Mouse (Mus musculus) NIH3T3 (cell line): ENCODE measurements at regions not wholly inside any gene's neighbourhood (a gene's known extent, or its start where the extent isn't known, plus 50 kb on each side); places are given as distances from the start of the nearest gene placed in this dataset.

Source experiments
- DNase-seq: peaks from one replicate; pipeline ENCODE4 v3.0.0-alpha.2; 2012; ENCODE audit warnings: low read depth

DNA sequence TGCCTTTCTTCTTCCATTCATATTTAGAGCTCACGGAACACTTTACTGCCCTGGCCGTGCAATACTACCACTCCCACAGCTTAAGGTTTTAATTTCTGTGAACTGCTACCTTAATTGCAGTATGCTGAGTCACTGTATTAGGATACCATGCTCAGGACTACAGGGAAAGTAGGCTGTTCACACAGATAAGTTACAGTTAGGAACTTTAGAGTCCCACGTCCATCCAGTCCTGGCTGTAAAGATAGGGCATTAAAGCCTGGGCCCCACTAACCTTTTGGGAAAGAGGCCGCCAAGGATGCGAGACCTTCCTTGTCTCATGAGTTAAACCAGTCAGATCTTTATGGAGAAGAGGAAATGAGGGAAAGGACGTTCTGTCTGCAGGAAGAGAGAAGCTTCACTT, 574.6 kb downstream of the Stpg2 start:
- no peak for DNase-seq

DNA sequence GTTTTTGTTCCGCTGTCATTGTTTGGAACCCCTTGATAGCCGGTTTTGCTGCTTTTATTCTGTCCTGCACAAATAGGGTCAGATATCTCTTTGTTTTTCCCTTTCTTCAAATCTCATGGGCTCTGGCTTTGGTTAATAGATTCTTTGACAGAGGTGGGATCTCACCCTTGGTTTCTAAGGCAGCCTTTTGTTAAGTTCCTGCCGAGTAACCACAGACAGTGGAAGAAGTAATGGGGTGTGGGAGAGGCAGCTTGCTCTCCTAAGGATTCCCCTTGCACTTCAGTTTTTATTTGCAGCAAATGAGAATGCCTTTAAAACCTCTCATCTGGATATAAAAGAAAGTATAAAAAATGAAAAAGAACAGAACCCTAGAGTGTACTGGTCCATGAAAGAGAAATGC, 577.9 kb downstream of the Stpg2 start:
- no peak for DNase-seq

DNA sequence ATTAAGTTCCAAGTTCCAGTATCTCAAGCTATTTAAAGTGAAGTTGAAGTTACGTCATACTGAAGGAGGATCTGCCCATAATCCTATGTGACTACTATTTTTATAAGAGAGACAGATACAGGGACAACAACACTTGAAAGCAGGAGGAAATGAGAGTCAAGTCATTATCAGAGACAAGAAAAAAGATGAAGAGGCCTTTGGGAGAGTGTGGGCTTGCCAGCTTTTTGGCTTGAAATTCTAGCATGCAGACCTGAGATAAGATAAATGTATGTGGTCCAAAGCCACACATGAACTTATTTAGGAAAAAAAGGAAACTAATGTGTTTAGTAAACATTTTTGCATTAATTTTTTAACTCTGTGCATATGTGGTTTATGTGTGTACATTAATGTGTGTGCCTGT, 581.0 kb downstream of the Stpg2 start:
- DNase-seq: no peak

DNA sequence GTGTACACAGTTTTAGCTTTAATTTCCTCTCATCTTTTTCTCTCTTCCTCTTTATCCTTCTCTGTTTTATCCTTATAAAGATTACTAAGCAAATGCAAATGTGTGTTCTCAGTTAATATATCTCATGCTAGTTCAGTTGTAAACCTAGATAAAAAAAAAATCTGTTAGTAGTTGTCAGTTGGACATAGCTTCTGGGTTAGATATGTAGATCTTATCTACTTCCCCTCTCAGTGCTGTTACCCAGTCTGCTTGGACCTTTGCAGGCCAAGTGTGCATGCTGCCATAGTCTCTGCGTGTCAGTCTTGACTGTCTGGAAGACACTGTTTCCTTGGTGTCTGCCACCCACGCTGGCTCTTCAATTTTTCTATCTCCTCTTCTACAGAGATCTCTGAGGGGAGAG, 583.4 kb downstream of the Stpg2 start:
- no peak for DNase-seq

DNA sequence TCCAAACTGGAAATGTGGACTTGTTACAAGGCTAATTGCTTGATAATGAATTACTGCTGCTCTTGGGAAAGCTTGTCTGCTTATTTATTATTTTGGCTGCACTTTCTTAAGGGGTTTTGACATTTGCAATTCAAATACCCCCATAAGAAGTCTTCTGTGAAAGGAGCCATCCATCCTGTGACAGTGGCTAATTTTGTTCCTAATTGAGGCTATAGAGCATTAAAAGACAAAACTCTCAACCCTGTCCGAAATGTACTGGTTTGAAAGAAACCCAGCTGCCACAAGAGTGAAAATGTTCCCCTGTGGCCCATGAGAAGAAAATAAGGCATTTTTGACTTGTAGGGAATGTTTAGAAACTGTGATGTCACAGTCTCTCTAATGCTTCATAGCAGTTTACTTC, 591.2 kb downstream of the Stpg2 start:
- DNase-seq: no peak

DNA sequence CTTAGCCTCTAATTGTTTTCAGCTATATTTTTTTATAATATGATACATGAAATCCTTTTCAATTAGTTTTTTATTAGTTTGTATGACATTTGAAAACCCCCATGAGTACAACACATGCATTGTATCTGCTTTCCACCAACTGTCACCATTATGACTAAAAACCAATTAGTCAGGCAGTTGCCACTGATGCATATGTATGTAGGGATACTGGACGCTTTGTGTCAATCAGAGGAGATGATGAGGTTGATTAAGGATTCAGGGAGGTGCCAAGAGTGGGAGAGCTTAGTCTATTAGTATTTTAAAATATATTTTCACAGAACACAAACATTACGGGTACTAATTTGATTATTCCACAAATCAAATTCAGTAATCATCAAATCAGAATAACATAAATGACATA, 593.6 kb downstream of the Stpg2 start:
- no peak for DNase-seq

DNA sequence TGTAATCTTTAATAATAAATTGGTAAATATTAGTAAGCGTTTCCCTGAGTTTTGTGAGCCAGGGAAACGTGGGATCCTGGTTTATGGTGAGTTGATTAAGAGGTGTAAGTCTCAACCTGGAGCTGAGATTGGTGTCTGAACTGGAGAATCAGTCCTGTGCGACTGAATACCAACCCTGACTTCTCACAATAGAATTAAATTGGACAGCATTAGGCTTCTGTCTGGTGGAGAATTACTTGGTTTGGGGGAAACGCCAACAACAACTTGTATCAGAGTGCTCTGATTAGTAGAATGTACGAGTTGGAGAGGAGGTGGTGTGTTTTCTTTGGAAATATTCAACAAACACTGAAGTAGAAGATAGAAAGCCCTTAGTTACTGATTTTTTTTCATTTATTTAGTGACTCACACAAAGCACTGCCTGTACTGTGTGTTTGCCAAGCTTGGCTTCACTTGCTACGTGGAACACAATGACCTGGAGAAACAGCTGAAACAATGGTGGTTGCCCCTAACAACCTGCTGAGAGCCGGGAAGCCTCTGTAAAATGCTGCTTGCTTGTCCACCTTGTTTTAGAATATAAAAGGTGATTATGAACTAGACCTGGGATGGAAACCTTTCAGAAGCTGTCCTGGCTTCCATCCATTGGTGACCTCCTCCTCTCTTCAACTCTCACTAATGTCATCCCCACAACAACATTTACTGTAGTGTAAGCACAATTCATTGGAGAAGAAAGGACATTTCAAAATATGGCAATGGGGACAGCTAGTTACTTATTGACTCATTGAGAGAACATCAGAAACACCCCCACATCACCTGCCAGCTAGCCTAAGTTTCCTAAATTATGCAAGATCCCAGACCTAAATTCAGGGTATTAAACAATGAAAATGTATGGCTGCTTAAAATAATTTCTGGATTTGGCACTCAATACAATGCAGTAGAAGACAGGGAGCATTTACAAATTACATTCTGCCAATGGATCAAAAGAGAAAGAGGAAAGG, 597.5 kb downstream of the Stpg2 start:
- DNase-seq: no peak

- DNase-seq: no peak
Measured at GRCm38 (mm10) chr3:139828014-139828413, 622.5 kb downstream of the Stpg2 start.

- no peak for DNase-seq
Measured at GRCm38 (mm10) chr3:139828581-139828980, 623.1 kb downstream of the Stpg2 start.

GRCm38 (mm10) chr3:139832599-139832998, 627.1 kb downstream of the Stpg2 start:
- DNase-seq: no peak

- no peak for DNase-seq
Measured at GRCm38 (mm10) chr3:139842015-139842414, 636.5 kb downstream of the Stpg2 start.

GRCm38 (mm10) chr3:139842988-139843605, 637.6 kb downstream of the Stpg2 start:
- DNase-seq: no peak

- no peak for DNase-seq
Measured at GRCm38 (mm10) chr3:139844443-139844842, 638.9 kb downstream of the Stpg2 start.

GRCm38 (mm10) chr3:139847826-139848225, 642.3 kb downstream of the Stpg2 start:
- no peak for DNase-seq

DNA sequence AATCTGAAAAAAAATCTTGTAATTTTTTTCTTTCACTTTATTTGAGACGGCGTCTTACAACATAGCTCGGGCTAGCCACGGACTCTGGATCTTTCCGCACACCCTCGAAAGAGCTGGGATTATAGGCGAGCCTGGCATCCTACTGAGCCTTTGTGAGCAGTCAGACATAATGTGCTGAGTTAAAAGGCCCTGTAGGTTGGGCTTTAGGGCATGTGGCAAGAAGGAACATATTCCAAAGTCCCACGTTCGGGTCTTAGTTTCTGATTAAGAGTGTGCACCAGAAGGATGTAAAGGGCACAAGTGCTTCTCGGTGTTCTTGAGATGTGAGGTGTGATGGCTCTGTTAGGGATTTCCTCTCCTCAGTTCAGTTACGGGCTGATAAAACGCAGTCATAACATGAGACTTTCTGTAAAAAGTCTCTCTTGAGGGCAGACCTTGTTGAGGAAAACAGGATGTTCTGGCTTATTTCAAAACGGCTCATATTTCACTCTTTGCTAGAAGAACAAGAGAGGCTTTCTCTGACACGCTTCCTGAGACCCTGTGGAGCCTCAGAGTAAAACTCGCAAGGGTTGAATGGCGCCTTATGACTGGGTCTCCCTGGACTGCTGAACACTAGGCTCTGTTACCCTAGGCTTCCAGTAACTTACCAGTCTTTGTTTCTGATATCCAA, 654.6 kb downstream of the Stpg2 start:
- DNase-seq: no peak

DNA sequence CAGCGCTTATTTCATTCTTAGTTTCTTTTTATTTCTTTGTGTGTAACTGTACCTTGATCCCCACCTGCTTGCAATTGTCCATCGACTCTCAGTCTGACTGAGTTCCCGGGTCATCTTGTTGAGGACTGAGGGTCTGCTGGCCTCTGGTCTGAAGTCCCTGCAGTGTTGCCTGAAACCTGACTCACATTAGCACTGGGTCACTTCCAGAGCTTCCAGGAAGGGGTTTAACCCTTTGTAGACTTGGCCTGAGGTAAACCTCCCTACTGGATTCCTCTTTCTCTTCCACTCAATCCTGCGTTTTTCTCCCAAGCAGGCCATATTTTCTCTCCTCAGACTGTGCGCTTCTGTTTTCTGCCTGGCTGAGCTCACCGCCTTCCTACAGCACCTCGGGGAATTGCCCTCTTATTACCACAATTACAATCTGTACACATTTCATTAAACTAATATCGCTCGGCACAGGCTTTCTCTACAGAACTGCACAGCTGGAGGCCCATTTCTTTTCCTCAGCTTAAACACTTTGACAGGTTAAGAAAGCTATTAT, 655.4 kb downstream of the Stpg2 start:
- DNase-seq: no peak

DNA sequence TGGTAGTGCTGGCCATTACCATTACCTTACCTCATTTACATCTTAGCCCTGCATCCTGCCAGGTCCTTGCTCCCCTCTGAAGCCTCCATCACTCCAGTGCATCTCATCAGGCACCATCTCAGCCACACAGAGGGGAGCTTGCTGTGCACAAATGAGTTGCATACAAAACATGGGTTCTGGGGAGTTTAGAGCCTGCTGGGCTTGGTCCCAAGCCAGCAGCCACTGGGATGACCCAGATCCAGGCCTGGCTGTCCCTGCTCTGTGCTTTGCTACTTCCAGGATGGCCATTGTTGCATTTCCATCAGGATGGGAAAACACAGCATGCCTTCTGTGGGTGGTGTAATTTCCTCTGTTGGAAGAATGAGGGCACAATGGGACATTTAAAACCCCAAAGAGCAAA, 660.8 kb downstream of the Stpg2 start:
- DNase-seq: no peak

- DNase-seq: no peak
Measured at GRCm38 (mm10) chr3:139867030-139867429, 661.5 kb downstream of the Stpg2 start.

DNA sequence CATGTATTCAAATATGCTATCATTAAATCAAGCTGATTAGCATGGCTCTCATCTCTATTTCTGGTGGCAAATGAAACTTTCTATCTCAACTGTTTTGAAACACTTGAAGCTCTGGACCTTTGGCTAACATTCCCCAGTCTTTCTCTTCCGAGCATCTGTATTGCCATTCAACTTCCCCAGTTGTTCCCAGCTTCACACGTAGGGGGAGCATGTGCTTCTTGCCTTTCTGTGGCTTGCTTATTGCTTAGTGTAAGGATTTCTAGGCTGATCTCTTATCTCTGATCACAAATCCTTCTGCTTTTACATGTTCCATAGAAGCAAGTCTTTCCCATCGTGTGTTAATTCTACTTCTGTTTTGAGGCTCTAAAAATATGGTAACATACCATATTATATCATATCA, 662.0 kb downstream of the Stpg2 start:
- no peak for DNase-seq

- DNase-seq: no peak
Measured at GRCm38 (mm10) chr3:139869779-139870178, 664.3 kb downstream of the Stpg2 start.

DNA sequence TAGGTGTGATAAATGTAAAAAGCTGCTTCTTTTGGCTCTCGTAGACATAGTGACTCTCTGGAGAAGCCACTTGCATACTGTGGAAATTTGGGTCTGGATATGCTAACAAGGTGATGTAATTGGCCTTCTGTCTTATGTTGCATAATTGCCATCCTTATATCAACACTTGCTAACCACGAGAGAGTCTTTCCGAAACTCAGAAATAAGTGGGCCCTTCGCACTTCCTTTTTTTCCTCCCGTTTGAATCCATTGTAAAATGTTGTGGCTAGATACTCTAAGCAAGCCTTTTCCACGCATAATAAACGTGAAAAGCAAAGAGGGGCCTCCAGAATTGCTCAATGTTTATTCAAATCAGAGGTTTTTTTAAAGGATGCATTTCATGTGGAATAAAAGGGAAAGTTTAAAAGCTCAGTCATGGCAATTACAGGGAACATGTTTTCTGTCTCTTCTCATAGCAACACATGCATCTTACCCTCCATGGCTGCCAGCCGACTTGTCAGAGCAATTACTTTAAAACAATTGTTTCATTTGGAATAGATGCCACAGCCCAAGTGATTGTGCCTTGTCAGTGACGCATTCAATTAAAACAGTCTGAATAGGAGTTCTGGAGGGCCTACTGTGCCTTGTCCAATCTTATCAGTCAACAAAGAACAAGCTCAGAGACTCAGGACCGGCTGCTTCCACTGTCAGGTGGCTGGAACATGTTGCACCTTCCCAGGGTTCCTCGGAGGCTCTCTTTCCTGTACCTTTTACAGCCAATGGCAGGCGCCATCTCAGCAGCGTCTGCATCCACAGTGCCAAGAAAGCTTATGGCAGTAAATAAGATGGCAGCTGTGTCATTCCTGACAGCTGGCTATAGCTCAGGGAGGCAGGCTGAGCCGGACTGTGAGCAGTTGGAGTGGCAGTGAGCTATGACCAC, 680.7 kb downstream of the Stpg2 start:
- DNase-seq: no peak

- no peak for DNase-seq
Measured at GRCm38 (mm10) chr3:139887265-139887664, 681.8 kb downstream of the Stpg2 start.
